Mouse (Mus musculus) midbrain, embryonic 11.5 days (tissue): ENCODE measurements at regions not wholly inside any gene's neighbourhood (a gene's known extent, or its start where the extent isn't known, plus 50 kb on each side); places are given as distances from the start of the nearest gene placed in this dataset.

Experiments used
- ATAC-seq: fragments of 200-750 bp; cut with Nextera tagmentation; 2 replicates; pipeline ENCODE4 v1.8.0; 2017; ENCODE audit warnings: moderate TSS enrichment, moderate library complexity; ENCODE audit not compliant: low FRiP score
- DNase-seq: peaks from one replicate; pipeline ENCODE4 v3.0.0; 2015; ENCODE audit warnings: low spot score; ENCODE audit errors: missing footprints
- H3K27ac ChIP-seq: fragments of 300-500 bp; sonication (generic); 2 replicates; pipeline ENCODE4 v1.5.1; 2014; ENCODE audit warnings: low read depth, low read length
- H3K27me3 ChIP-seq: fragments of 300-500 bp; sonication (generic); 2 replicates; pipeline ENCODE4 v1.6.1; 2014; ENCODE audit warnings: mild to moderate bottlenecking, low read length, moderate library complexity, mixed read lengths; ENCODE audit not compliant: control insufficient read depth, insufficient read depth
- H3K36me3 ChIP-seq: fragments of 300-500 bp; sonication (generic); 2 replicates; pipeline ENCODE4 v1.6.1; 2014; ENCODE audit warnings: mild to moderate bottlenecking, low read length, moderate library complexity, mixed read lengths; ENCODE audit not compliant: control insufficient read depth, insufficient read depth
- H3K4me1 ChIP-seq: fragments of 300-500 bp; sonication (generic); 2 replicates; pipeline ENCODE4 v1.6.1; 2014; ENCODE audit warnings: low read length; ENCODE audit not compliant: control insufficient read depth, insufficient read depth
- H3K4me2 ChIP-seq: fragments of 300-500 bp; sonication (generic); 2 replicates; pipeline ENCODE4 v1.6.1; 2014; ENCODE audit warnings: mild to moderate bottlenecking, moderate library complexity
- H3K4me3 ChIP-seq: fragments of 300-500 bp; sonication (generic); 2 replicates; pipeline ENCODE4 v1.5.1; 2014; ENCODE audit warnings: low read depth, low read length
- H3K9ac ChIP-seq: fragments of 300-500 bp; sonication (generic); 2 replicates; pipeline ENCODE4 v1.6.1; 2014; ENCODE audit warnings: low read length
- H3K9me3 ChIP-seq: fragments of 300-500 bp; sonication (generic); 2 replicates; pipeline ENCODE4 v1.6.1; 2016; ENCODE audit warnings: low read length; ENCODE audit not compliant: control insufficient read depth
- WGBS: fragments of 180-500 bp; shearing (Covaris S2); extraction: QIAGEN DNeasy Blood & Tissue Kit; methylation state at CpG from one replicate; pipeline ENCODE4 v1.1.7; 2014; 5-methylcytosine and 5-hydroxymethylcytosine counted together

- Histone ChIP-seq H3K4me2 (no peak overlapping the region), H3K36me3 (no peaks in the 10 kb centered on the region), H3K4me1 (0 out of 2 replicates have a peak, but pooled peaks cover 2% of the 10 kb centered on the region), H3K27ac (no peak overlapping the region), H3K9ac (no peak overlapping the region), H3K27me3 (0 out of 2 replicates have a peak, but pooled peaks cover 2% of the 10 kb centered on the region), H3K9me3 (no peaks in the 10 kb centered on the region), H3K4me3 (no peak overlapping the region)
- DNase-seq = no peak
- WGBS = 55% methylated on average over 8 of the region's 8 CpGs
- no peak for ATAC-seq
Observed at GRCm38 (mm10) chr16:30173953-30174874, 93.1 kb downstream of the Cpn2 start.

- no peak overlapping the region for H3K9ac ChIP-seq
- ATAC-seq = no peak
- no peak overlapping the region for H3K27ac ChIP-seq
- WGBS = 95% methylated on average over 5 of the region's 5 CpGs
- no peaks in the 10 kb centered on the region for H3K9me3 ChIP-seq
- H3K4me3 ChIP-seq = no peak overlapping the region
- no peaks in the 10 kb centered on the region for H3K36me3 ChIP-seq
- H3K4me1 ChIP-seq = 0 out of 2 replicates have a peak, but pooled peaks cover 2% of the 10 kb centered on the region
- 0 out of 2 replicates have a peak, but pooled peaks cover 6% of the 10 kb centered on the region for H3K27me3 ChIP-seq
- H3K4me2 ChIP-seq = no peak overlapping the region
- no peak for DNase-seq
Observed at GRCm38 (mm10) chr16:30176306-30176705, 91.0 kb downstream of the Cpn2 start.

GRCm38 (mm10) chr16:30177769-30178168 lies 89.5 kb downstream of the Cpn2 start:
- no peaks in the 10 kb centered on the region for H3K36me3 ChIP-seq
- 0 out of 2 replicates have a peak, but pooled peaks cover 6% of the 10 kb centered on the region for H3K27me3 ChIP-seq
- no peak overlapping the region for H3K27ac ChIP-seq
- ATAC-seq (no peak), DNase-seq (no peak)
- 95% methylated on average over 7 of the region's 7 CpGs for WGBS
- no peak overlapping the region for H3K4me3 ChIP-seq
- H3K9me3 ChIP-seq = no peaks in the 10 kb centered on the region
- 0 out of 2 replicates have a peak, but pooled peaks cover 2% of the 10 kb centered on the region for H3K4me1 ChIP-seq
- no peak overlapping the region for H3K4me2 ChIP-seq
- H3K9ac ChIP-seq = no peak overlapping the region

- Histone ChIP-seq H3K9ac (no peak overlapping the region), H3K4me3 (no peak overlapping the region), H3K27me3 (peaks cover 4% of the 10 kb centered on the region), H3K4me1 (no peaks in the 10 kb centered on the region), H3K36me3 (no peaks in the 10 kb centered on the region), H3K4me2 (no peak overlapping the region), H3K9me3 (no peaks in the 10 kb centered on the region), H3K27ac (no peak overlapping the region)
- WGBS = 64% methylated on average over 6 of the region's 6 CpGs
- DNase-seq = no peak
- ATAC-seq = no peak
Observed at GRCm38 (mm10) chr16:30178596-30178995, 88.7 kb downstream of the Cpn2 start.

- no peaks in the 10 kb centered on the region for H3K36me3 ChIP-seq
- H3K9ac ChIP-seq = no peak overlapping the region
- H3K27ac ChIP-seq = no peak overlapping the region
- peaks cover 13% of the 10 kb centered on the region for H3K27me3 ChIP-seq
- H3K4me1 ChIP-seq = no peaks in the 10 kb centered on the region
- DNase-seq (no peak), ATAC-seq (no peak)
- H3K4me2 ChIP-seq = no peak overlapping the region
- 85% methylated on average over 5 of the region's 5 CpGs for WGBS
- H3K4me3 ChIP-seq = no peak overlapping the region
- H3K9me3 ChIP-seq = no peaks in the 10 kb centered on the region
Observed at GRCm38 (mm10) chr16:30179504-30179976, 87.8 kb downstream of the Cpn2 start.

- no peak overlapping the region for H3K4me2 ChIP-seq
- H3K9ac ChIP-seq = no peak overlapping the region
- H3K36me3 ChIP-seq = no peaks in the 10 kb centered on the region
- 64% methylated on average over 8 of the region's 8 CpGs for WGBS
- no peak overlapping the region for H3K4me3 ChIP-seq
- no peak overlapping the region for H3K27ac ChIP-seq
- H3K9me3 ChIP-seq = no peaks in the 10 kb centered on the region
- ATAC-seq (no peak), DNase-seq (no peak)
- peaks cover 3% of the 10 kb centered on the region; the same call in 1 of the 2 replicates for H3K4me1 ChIP-seq
- peaks cover 28% of the 10 kb centered on the region for H3K27me3 ChIP-seq
Observed at GRCm38 (mm10) chr16:30181116-30181515, 86.2 kb downstream of the Cpn2 start.

- no peak overlapping the region for H3K4me3 ChIP-seq
- DNase-seq (peak; percentile 87), ATAC-seq (no peak)
- H3K27me3 ChIP-seq = peaks cover 56% of the 10 kb centered on the region
- H3K4me1 ChIP-seq = peaks cover 6% of the 10 kb centered on the region
- H3K27ac ChIP-seq = no peak overlapping the region
- 0 out of 2 replicates have a peak overlapping the region, but pooled peaks have one; percentile 6 for H3K9ac ChIP-seq
- no peaks in the 10 kb centered on the region for H3K9me3 ChIP-seq
- H3K4me2 ChIP-seq = no peak overlapping the region
- no peaks in the 10 kb centered on the region for H3K36me3 ChIP-seq
- 22% methylated on average over 18 of the region's 18 CpGs for WGBS
Observed at GRCm38 (mm10) chr16:30184591-30185265, 82.6 kb downstream of the Cpn2 start.

GRCm38 (mm10) chr16:30185707-30186106 lies 81.6 kb downstream of the Cpn2 start:
- DNase-seq (no peak), ATAC-seq (no peak)
- H3K4me3 ChIP-seq = no peak overlapping the region
- 63% methylated on average over 7 of the region's 7 CpGs for WGBS
- no peak overlapping the region for H3K27ac ChIP-seq
- peaks cover 61% of the 10 kb centered on the region for H3K27me3 ChIP-seq
- H3K9me3 ChIP-seq = no peaks in the 10 kb centered on the region
- H3K36me3 ChIP-seq = no peaks in the 10 kb centered on the region
- H3K4me2 ChIP-seq = no peak overlapping the region
- H3K9ac ChIP-seq = no peak overlapping the region
- peaks cover 6% of the 10 kb centered on the region for H3K4me1 ChIP-seq
